Mouse (Mus musculus) C2C12 (cell line): ENCODE measurements at regions not wholly inside any gene's neighbourhood (a gene's known extent, or its start where the extent isn't known, plus 50 kb on each side); places are given as distances from the start of the nearest gene placed in this dataset.

Experiments
- CEBPB ChIP-seq: IDR thresholded peaks from one replicate; pipeline ENCODE4 v1.6.1; 2011; ENCODE audit warnings: low read depth, mild to moderate bottlenecking, control low read depth, moderate library complexity
- CTCF ChIP-seq: IDR thresholded peaks from one replicate; pipeline ENCODE4 v1.5.1; 2011; ENCODE audit not compliant: control insufficient read depth, insufficient read depth, insufficient read length
- MAX ChIP-seq: IDR thresholded peaks from one replicate; pipeline ENCODE4 v1.6.1; 2011; ENCODE audit warnings: mild to moderate bottlenecking, control low read depth
- MYOD1 ChIP-seq: IDR thresholded peaks from one replicate; pipeline ENCODE4 v1.6.1; 2011; ENCODE audit warnings: low read depth; ENCODE audit not compliant: control insufficient read depth, insufficient read length
- MYOG ChIP-seq: IDR thresholded peaks from one replicate; pipeline ENCODE4 v1.6.1; 2011; ENCODE audit not compliant: control insufficient read depth, insufficient read length; ENCODE audit errors: extremely low read depth
- USF1 ChIP-seq: IDR thresholded peaks from one replicate; pipeline ENCODE4 v1.6.1; 2011; ENCODE audit warnings: low read depth, mild to moderate bottlenecking, control low read depth, moderate library complexity

- TF ChIP-seq CTCF (no peak), MYOG (no peak), USF1 (no peak), CEBPB (no peak), MAX (no peak), MYOD1 (no peak)
These were observed 235.4 kb upstream of the Ferd3l start for GRCm38 (mm10) chr12:33692870-33693269.
